Mouse (Mus musculus) kidney, postnatal 0 days (tissue): ENCODE measurements at regions not wholly inside any gene's neighbourhood (a gene's known extent, or its start where the extent isn't known, plus 50 kb on each side); places are given as distances from the start of the nearest gene placed in this dataset.

Experiments
- ATAC-seq: fragments of 200-750 bp; cut with Nextera tagmentation; replicated peaks from 2 replicates; pipeline ENCODE4 v1.8.0; 2017; ENCODE audit warnings: low read depth, moderate number of reproducible peaks, moderate TSS enrichment, moderate library complexity; ENCODE audit not compliant: low FRiP score
- DNase-seq: peaks from one replicate; pipeline ENCODE4 v3.0.0-alpha.2; 2016; ENCODE audit warnings: low spot score
- H3K27ac ChIP-seq: fragments of 300-500 bp; sonication (generic); 2 replicates; pipeline ENCODE4 v1.5.1; 2014; ENCODE audit warnings: mild to moderate bottlenecking
- H3K27me3 ChIP-seq: fragments of 300-500 bp; sonication (generic); 2 replicates; pipeline ENCODE4 v1.6.1; 2014; ENCODE audit warnings: low read length, mixed read lengths; ENCODE audit not compliant: insufficient read depth
- H3K36me3 ChIP-seq: fragments of 300-500 bp; sonication (generic); 2 replicates; pipeline ENCODE4 v1.6.1; 2014; ENCODE audit warnings: low read length, mixed read lengths; ENCODE audit not compliant: insufficient read depth
- H3K4me1 ChIP-seq: fragments of 300-500 bp; sonication (generic); replicated peaks from 2 replicates; pipeline ENCODE4 v1.6.1; 2014; ENCODE audit warnings: antibody characterized with exemption, low read length, mixed read lengths; ENCODE audit not compliant: insufficient read depth
- H3K4me2 ChIP-seq: fragments of 300-500 bp; sonication (generic); 2 replicates; pipeline ENCODE4 v1.6.1; 2014; ENCODE audit warnings: mild to moderate bottlenecking, low read length, moderate library complexity, mixed read lengths
- H3K4me3 ChIP-seq: fragments of 300-500 bp; sonication (generic); replicated peaks from 2 replicates; pipeline ENCODE4 v1.5.1; 2014; ENCODE audit warnings: low read depth, low read length
- H3K9ac ChIP-seq: fragments of 300-500 bp; sonication (generic); 2 replicates; pipeline ENCODE4 v1.6.1; 2014; ENCODE audit warnings: low read depth, low read length
- H3K9me3 ChIP-seq: fragments of 300-500 bp; sonication (generic); replicated peaks from 2 replicates; pipeline ENCODE4 v1.6.1; 2016; ENCODE audit warnings: low read length, inconsistent platforms, mixed read lengths
- CTCF ChIP-seq: IDR thresholded peaks from 2 replicates; pipeline ENCODE4 v1.5.1; 2016; ENCODE audit warnings: antibody characterized with exemption, low read depth, mild to moderate bottlenecking, moderate library complexity
- WGBS: fragments of 180-500 bp; shearing (Covaris S2); extraction: QIAGEN DNeasy Blood & Tissue Kit; methylation state at CpG from one replicate; pipeline ENCODE4 v1.1.7; 2014; 5-methylcytosine and 5-hydroxymethylcytosine counted together

- no peak for TF ChIP-seq CTCF
- no peak for ATAC-seq
Observed at GRCm38 (mm10) chr3:39768981-39769568, 762.0 kb upstream of the Intu start.

GRCm38 (mm10) chr3:39776278-39777039, 754.6 kb upstream of the Intu start:
- ATAC-seq (no peak), DNase-seq (no peak)
- no peak for TF ChIP-seq CTCF
- WGBS = 79% methylated on average over 7 of the region's 7 CpGs
- no peak overlapping the region for H3K27ac ChIP-seq
- H3K4me3 ChIP-seq = no peak overlapping the region
- no peak overlapping the region for H3K4me2 ChIP-seq
- no peaks in the 10 kb centered on the region for H3K4me1 ChIP-seq
- no peaks in the 10 kb centered on the region for H3K27me3 ChIP-seq
- H3K36me3 ChIP-seq = no peaks in the 10 kb centered on the region
- no peaks in the 10 kb centered on the region for H3K9me3 ChIP-seq
- no peak overlapping the region for H3K9ac ChIP-seq

More at GRCm38 (mm10) chr3:39768981-39769568, 762.0 kb upstream of the Intu start:
- Histone ChIP-seq H3K9ac (no peak overlapping the region), H3K4me1 (no peaks in the 10 kb centered on the region), H3K27ac (no peak overlapping the region), H3K27me3 (no peaks in the 10 kb centered on the region), H3K9me3 (no peaks in the 10 kb centered on the region), H3K4me3 (no peak overlapping the region), H3K36me3 (no peaks in the 10 kb centered on the region), H3K4me2 (no peak overlapping the region)
- 87% methylated on average over 6 of the region's 6 CpGs for WGBS
- DNase-seq = no peak

- WGBS = 41% methylated on average over 6 of the region's 6 CpGs
Observed at GRCm38 (mm10) chr3:39779690-39780218, 751.3 kb upstream of the Intu start.

GRCm38 (mm10) chr3:39780270-39780669, 750.8 kb upstream of the Intu start:
- Histone ChIP-seq H3K9ac (no peak overlapping the region), H3K27me3 (no peaks in the 10 kb centered on the region), H3K4me3 (no peak overlapping the region), H3K27ac (no peak overlapping the region), H3K36me3 (no peaks in the 10 kb centered on the region), H3K4me2 (peak overlapping the region; percentile 21; the same call in 1 of the 2 replicates), H3K9me3 (no peaks in the 10 kb centered on the region), H3K4me1 (no peaks in the 10 kb centered on the region)
- WGBS = 30% methylated on average over 5 of the region's 5 CpGs
- ATAC-seq (0 out of 2 replicates have a peak, but pooled peaks have one; percentile 40), DNase-seq (no peak)
- no peak for TF ChIP-seq CTCF

More at GRCm38 (mm10) chr3:39779690-39780218, 751.3 kb upstream of the Intu start:
- DNase-seq (peak; percentile 33), ATAC-seq (peak; percentile 63; the same call in 1 of the 2 replicates)
- no peak overlapping the region for H3K27ac ChIP-seq
- H3K4me1 ChIP-seq = no peaks in the 10 kb centered on the region
- no peak overlapping the region for H3K4me3 ChIP-seq
- H3K4me2 ChIP-seq = peak overlapping the region; percentile 21; the same call in 1 of the 2 replicates
- H3K36me3 ChIP-seq = no peaks in the 10 kb centered on the region
- H3K27me3 ChIP-seq = no peaks in the 10 kb centered on the region
- no peak for TF ChIP-seq CTCF
- H3K9ac ChIP-seq = no peak overlapping the region
- no peaks in the 10 kb centered on the region for H3K9me3 ChIP-seq

GRCm38 (mm10) chr3:39784901-39785300, 746.2 kb upstream of the Intu start:
- no peak for ATAC-seq
- Histone ChIP-seq H3K27me3 (no peaks in the 10 kb centered on the region), H3K27ac (no peak overlapping the region), H3K4me3 (no peak overlapping the region), H3K36me3 (no peaks in the 10 kb centered on the region), H3K9me3 (no peaks in the 10 kb centered on the region), H3K4me1 (no peaks in the 10 kb centered on the region), H3K9ac (no peak overlapping the region), H3K4me2 (no peak overlapping the region)
- no peak for TF ChIP-seq CTCF
- DNase-seq = no peak
- WGBS = 84% methylated on average over 2 of the region's 2 CpGs

- Histone ChIP-seq H3K4me2 (no peak overlapping the region), H3K9me3 (no peaks in the 10 kb centered on the region), H3K27ac (no peak overlapping the region), H3K9ac (no peak overlapping the region), H3K4me3 (no peak overlapping the region), H3K27me3 (no peaks in the 10 kb centered on the region), H3K4me1 (no peaks in the 10 kb centered on the region), H3K36me3 (no peaks in the 10 kb centered on the region)
- no peak for TF ChIP-seq CTCF
- 88% methylated on average over 1 of the region's 1 CpGs for WGBS
- ATAC-seq (no peak), DNase-seq (peak; percentile 11)
Observed at GRCm38 (mm10) chr3:39809586-39809985, 721.5 kb upstream of the Intu start.
